Mouse (Mus musculus) hindbrain, embryonic 14.5 days (tissue): ENCODE measurements around the gene 1700037H04Rik. TPM values are rescaled to one million over a fixed set of nuclear protein-coding genes. Genes with fewer than 3 reads are reported as not detected.

ENCODE experiments used
- ATAC-seq: fragments of 200-750 bp; cut with Nextera tagmentation; 2 replicates; pipeline ENCODE4 v1.8.0; 2017; ENCODE audit warnings: moderate number of reproducible peaks, mild to moderate bottlenecking, moderate TSS enrichment, moderate library complexity; ENCODE audit not compliant: low FRiP score
- DNase-seq: peaks from one replicate; pipeline ENCODE4 v3.0.0-alpha.2; 2015; ENCODE audit warnings: low spot score
- H3K27ac ChIP-seq: fragments of 300-500 bp; sonication (generic); 2 replicates; pipeline ENCODE4 v1.5.1; 2014; ENCODE audit warnings: mild to moderate bottlenecking, moderate library complexity
- H3K27me3 ChIP-seq: fragments of 300-500 bp; sonication (generic); 2 replicates; pipeline ENCODE4 v1.6.1; 2014; ENCODE audit warnings: mild to moderate bottlenecking, low read length, mixed read lengths; ENCODE audit not compliant: control insufficient read depth, insufficient read depth
- H3K36me3 ChIP-seq: fragments of 300-500 bp; sonication (generic); replicated peaks from 2 replicates; pipeline ENCODE4 v1.6.1; 2014; ENCODE audit not compliant: control insufficient read depth, insufficient read depth
- H3K4me1 ChIP-seq: fragments of 300-500 bp; sonication (generic); replicated peaks from 2 replicates; pipeline ENCODE4 v1.6.1; 2014; ENCODE audit warnings: antibody characterized with exemption, low read length, mixed read lengths; ENCODE audit not compliant: control insufficient read depth, insufficient read depth
- H3K4me2 ChIP-seq: fragments of 300-500 bp; sonication (generic); replicated peaks from 2 replicates; pipeline ENCODE4 v1.6.1; 2014; ENCODE audit warnings: mild to moderate bottlenecking, moderate library complexity
- H3K4me3 ChIP-seq: fragments of 300-500 bp; sonication (generic); replicated peaks from 2 replicates; pipeline ENCODE4 v1.5.1; 2014; ENCODE audit warnings: mild to moderate bottlenecking, low read length
- H3K9ac ChIP-seq: fragments of 300-500 bp; sonication (generic); 2 replicates; pipeline ENCODE4 v1.6.1; 2014
- H3K9me3 ChIP-seq: fragments of 300-500 bp; sonication (generic); 2 replicates; pipeline ENCODE4 v1.6.1; 2016; ENCODE audit warnings: low read length; ENCODE audit not compliant: control insufficient read depth
- WGBS: fragments of 180-500 bp; shearing (Covaris S2); extraction: QIAGEN DNeasy Blood & Tissue Kit; methylation state at CpG from one replicate; pipeline ENCODE4 v1.1.7; 2014; 5-methylcytosine and 5-hydroxymethylcytosine counted together
- polyA plus RNA-seq: library from polyadenylated mRNA; unstranded; fragments of >200 nt; fragmentation: Nextera tagmentation; extraction: Ambion mirVana; gene quantifications from 2 replicates; pipeline ENCODE4 v1.2.1, GENCODE M21; 2014

Gene 1700037H04Rik
- 87.3 and 88.5 TPM in 2 replicates for polyA plus RNA-seq

- H3K27me3 ChIP-seq = no peaks in the 10 kb centered on the region
- no peaks in the 10 kb centered on the region for H3K9me3 ChIP-seq
- DNase-seq (peak; percentile 97), ATAC-seq (peak; percentile 98)
- H3K4me2 ChIP-seq = peak within 1 kb of the TSS; percentile 92
- H3K27ac ChIP-seq = peak within 1 kb of the TSS; percentile 95
- WGBS = under 1% methylated on average over 54 of the region's 54 CpGs
- H3K4me3 ChIP-seq = peak within 1 kb of the TSS; percentile 77
- peak within 1 kb of the TSS; percentile 91 for H3K9ac ChIP-seq
- peaks cover 6% of the 10 kb centered on the region for H3K36me3 ChIP-seq
- peaks cover 26% of the 10 kb centered on the region for H3K4me1 ChIP-seq
Observed at GRCm38 (mm10) chr2:131159938-131160581, at the start of gene 1700037H04Rik. Gene 1700037H04Rik (minus strand): TSS chr2:131160081.

DNA sequence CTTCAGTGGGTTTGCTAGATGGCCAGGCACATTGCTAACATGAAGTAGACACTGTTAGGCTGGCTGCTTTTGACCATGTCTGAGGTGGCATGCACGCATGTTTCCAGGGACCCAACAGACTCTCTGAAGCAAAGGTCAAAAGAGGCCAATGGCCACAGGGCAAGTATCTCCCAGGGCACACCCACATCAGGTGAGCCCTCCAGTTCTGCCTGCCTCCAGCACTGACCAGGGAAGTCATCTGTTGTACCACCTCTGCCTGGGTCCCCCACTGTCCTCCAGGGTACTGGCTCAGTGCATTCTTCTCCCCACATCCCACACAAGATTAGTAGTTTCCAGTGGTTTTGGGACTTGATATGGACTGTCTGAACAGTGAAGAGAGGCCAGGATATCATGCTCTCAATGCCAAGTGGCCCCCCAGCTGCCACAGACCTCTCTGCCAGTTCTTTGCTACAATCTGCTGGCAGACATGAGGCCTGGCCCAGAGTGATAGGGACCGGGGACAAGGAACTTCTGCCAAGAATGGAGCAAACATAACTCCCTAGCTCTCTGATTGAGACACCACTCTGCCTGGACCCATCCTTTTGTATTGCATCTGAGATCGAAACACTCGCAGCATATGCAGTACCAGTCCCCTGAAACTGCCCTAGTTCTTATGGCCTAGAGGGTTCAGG, 49.4 kb upstream of the 1700037H04Rik start:
- peak overlapping the region; percentile 52; the same call in 1 of the 2 replicates for H3K4me3 ChIP-seq

DNA sequence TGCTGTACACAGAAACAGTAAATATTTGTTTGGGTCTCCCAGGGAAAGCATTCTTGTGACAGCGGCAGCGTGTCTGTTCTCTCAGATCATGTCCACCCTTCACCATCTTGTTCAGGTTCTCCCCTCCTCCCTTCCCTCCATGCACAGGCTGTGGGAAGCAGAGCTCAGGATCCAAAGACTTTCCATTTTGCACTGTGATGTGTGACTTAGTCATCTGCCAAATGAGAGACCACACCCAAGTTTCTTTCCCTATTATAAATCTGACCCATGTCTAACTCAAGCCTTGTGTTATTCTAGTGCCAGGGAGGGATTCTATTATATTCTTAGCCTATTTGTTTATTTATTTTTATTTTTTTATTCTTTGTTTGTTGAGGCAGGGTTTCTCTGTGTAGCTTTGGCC, 48.5 kb upstream of the 1700037H04Rik start:
- peaks cover 16% of the 10 kb centered on the region for H3K4me1 ChIP-seq
- peaks cover 4% of the 10 kb centered on the region for H3K36me3 ChIP-seq
- no peak overlapping the region for H3K4me3 ChIP-seq
- H3K9me3 ChIP-seq = no peaks in the 10 kb centered on the region
- no peak overlapping the region for H3K9ac ChIP-seq
- 94% methylated on average over 2 of the region's 2 CpGs for WGBS
- DNase-seq (no peak), ATAC-seq (no peak)
- no peak overlapping the region for H3K27ac ChIP-seq
- no peaks in the 10 kb centered on the region for H3K27me3 ChIP-seq
- no peak overlapping the region for H3K4me2 ChIP-seq

More for the DNA sequence above, 49.4 kb upstream of the 1700037H04Rik start:
- 78% methylated on average over 4 of the region's 4 CpGs for WGBS
- DNase-seq (no peak), ATAC-seq (no peak; the same call in 1 of the 2 replicates)
- peak overlapping the region; percentile 72 for H3K9ac ChIP-seq
- no peaks in the 10 kb centered on the region for H3K9me3 ChIP-seq
- H3K4me1 ChIP-seq = peaks cover 16% of the 10 kb centered on the region
- peak overlapping the region; percentile 88 for H3K27ac ChIP-seq
- H3K36me3 ChIP-seq = peaks cover 10% of the 10 kb centered on the region
- H3K4me2 ChIP-seq = peak overlapping the region; percentile 80
- H3K27me3 ChIP-seq = no peaks in the 10 kb centered on the region

DNA sequence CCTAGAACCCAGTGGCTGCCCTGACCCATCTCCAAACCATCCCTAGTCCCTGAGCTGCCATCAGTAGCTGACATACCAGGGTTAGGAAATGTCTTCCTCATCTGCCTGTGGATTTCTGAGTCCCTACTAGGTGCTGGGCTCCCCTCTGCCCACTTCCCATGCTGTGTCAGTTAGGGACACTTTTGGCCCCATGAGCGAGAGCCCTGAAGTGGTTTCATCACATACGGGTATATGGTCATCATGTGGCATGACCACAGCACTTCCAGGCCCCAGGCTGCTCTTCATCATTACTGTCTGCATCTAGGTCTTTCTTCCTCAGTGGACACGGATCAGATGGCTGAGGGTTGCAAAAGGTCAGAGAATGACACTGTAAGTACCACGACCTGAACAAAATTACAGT, 46.9 kb upstream of the 1700037H04Rik start, which contains the start of gene Ap5s1:
Gene Ap5s1 (plus strand): TSS at position 301 of the 400 bp plus-strand sequence.
- no peak within 1 kb of the TSS for H3K4me3 ChIP-seq
- 84% methylated on average over 4 of the region's 4 CpGs for WGBS
- no peak within 1 kb of the TSS for H3K27ac ChIP-seq
- no peak within 1 kb of the TSS for H3K9ac ChIP-seq
- DNase-seq (no peak), ATAC-seq (no peak)
- H3K36me3 ChIP-seq = no peaks in the 10 kb centered on the region
- no peaks in the 10 kb centered on the region for H3K9me3 ChIP-seq
- H3K4me1 ChIP-seq = peaks cover 14% of the 10 kb centered on the region
- no peaks in the 10 kb centered on the region for H3K27me3 ChIP-seq
- no peak within 1 kb of the TSS for H3K4me2 ChIP-seq

- no peaks in the 10 kb centered on the region for H3K27me3 ChIP-seq
- WGBS = 93% methylated on average over 8 of the region's 8 CpGs
Observed at GRCm38 (mm10) chr2:131205521-131206182, 45.8 kb upstream of the 1700037H04Rik start.

GRCm38 (mm10) chr2:131204410-131204981, 44.6 kb upstream of the 1700037H04Rik start:
- Histone ChIP-seq H3K4me3 (no peak overlapping the region), H3K4me2 (no peak overlapping the region), H3K27ac (no peak overlapping the region), H3K36me3 (no peaks in the 10 kb centered on the region), H3K9ac (no peak overlapping the region), H3K9me3 (no peaks in the 10 kb centered on the region), H3K27me3 (no peaks in the 10 kb centered on the region), H3K4me1 (0 out of 2 replicates have a peak, but pooled peaks cover 4% of the 10 kb centered on the region)
- WGBS = 52% methylated on average over 7 of the region's 7 CpGs
- peak; percentile 39 for DNase-seq
- no peak for ATAC-seq

More at GRCm38 (mm10) chr2:131205521-131206182, 45.8 kb upstream of the 1700037H04Rik start:
- Histone ChIP-seq H3K4me2 (no peak overlapping the region), H3K4me3 (no peak overlapping the region), H3K9me3 (no peaks in the 10 kb centered on the region), H3K9ac (no peak overlapping the region), H3K27ac (no peak overlapping the region), H3K36me3 (no peaks in the 10 kb centered on the region), H3K4me1 (0 out of 2 replicates have a peak, but pooled peaks cover 7% of the 10 kb centered on the region)
- ATAC-seq = no peak
- no peak for DNase-seq

- H3K9me3 ChIP-seq = no peaks in the 10 kb centered on the region
- no peak overlapping the region for H3K27ac ChIP-seq
- DNase-seq = no peak
- H3K9ac ChIP-seq = no peak overlapping the region
- H3K36me3 ChIP-seq = no peaks in the 10 kb centered on the region
- 92% methylated on average over 6 of the region's 6 CpGs for WGBS
- H3K27me3 ChIP-seq = no peaks in the 10 kb centered on the region
- no peak overlapping the region for H3K4me2 ChIP-seq
- H3K4me1 ChIP-seq = no peaks in the 10 kb centered on the region
- no peak overlapping the region for H3K4me3 ChIP-seq
- ATAC-seq = no peak
Observed at GRCm38 (mm10) chr2:131203816-131204409, 44.0 kb upstream of the 1700037H04Rik start.

DNA sequence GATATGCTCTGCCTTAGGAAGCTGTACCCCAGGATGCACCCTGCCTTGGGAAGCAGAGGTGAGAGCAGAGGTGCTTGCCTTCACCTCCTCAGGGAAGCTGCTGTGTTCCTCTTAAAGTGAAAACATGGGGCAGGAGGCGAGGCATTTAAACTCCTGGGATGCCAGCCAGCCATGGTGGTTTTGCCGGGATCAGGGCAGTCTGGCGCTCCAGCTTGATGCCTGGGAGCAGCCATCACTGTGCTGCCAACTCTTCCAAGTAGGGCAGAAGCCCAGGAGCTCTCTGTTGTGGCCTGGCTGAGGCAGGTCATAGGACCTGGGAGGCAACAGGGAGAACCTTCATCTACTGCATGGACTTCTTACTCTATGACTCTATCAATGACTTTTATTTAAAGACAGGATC, 41.4 kb upstream of the 1700037H04Rik start:
- H3K9ac ChIP-seq = no peak overlapping the region
- H3K4me1 ChIP-seq = no peaks in the 10 kb centered on the region
- H3K4me3 ChIP-seq = no peak overlapping the region
- H3K36me3 ChIP-seq = no peaks in the 10 kb centered on the region
- no peaks in the 10 kb centered on the region for H3K27me3 ChIP-seq
- ATAC-seq (no peak), DNase-seq (no peak)
- no peak overlapping the region for H3K4me2 ChIP-seq
- 85% methylated on average over 3 of the region's 3 CpGs for WGBS
- H3K27ac ChIP-seq = no peak overlapping the region
- no peaks in the 10 kb centered on the region for H3K9me3 ChIP-seq
